Mouse (Mus musculus): ENCODE results near the gene Gpr146. TPM values are rescaled to one million over a fixed set of nuclear protein-coding genes. Genes with fewer than 3 reads are reported as not detected.

The Gpr146 gene
- polyA plus RNA-seq, 1 experiment from 2014 or later = 1.7 TPM

GRCm38 (mm10) chr5:139427001-139427400, 49.5 kb downstream of the Gpr146 start:
- 91% methylated on average over 9 of the region's 9 CpGs for WGBS
- no peak overlapping the region for H3K4me3 ChIP-seq (replicated peaks)
- no peak overlapping the region for H3K27ac ChIP-seq
- no peaks in the 10 kb centered on the region for H3K9me3 ChIP-seq
- H3K9ac ChIP-seq (replicated peaks) = no peak overlapping the region
- H3K27me3 ChIP-seq = no peaks in the 10 kb centered on the region
- H3K4me2 ChIP-seq (replicated peaks) = no peak overlapping the region
- no peak for ATAC-seq
- peaks cover 56% of the 10 kb centered on the region for H3K4me1 ChIP-seq (replicated peaks)
- 0 out of 2 replicates have a peak, but pooled peaks cover 4% of the 10 kb centered on the region for H3K36me3 ChIP-seq

DNA sequence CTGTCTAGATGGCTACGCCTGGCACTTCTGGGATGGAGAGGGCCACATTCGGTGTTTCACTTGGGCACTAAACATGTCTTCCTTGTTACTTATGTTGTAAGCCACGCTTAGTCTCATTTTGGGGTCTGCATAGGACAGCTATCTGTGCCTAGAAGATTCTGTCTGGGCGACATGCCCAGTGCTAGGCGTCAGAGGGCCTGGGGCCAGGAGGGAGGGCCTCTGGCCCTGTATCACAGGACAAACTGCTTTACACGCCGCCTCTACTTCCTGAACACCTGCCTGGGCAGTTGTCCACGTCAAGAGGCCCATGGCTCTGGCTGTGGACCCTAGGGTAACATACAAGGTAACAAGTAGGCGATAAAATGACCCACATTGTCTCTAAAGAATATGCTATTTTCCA, 50.5 kb downstream of the Gpr146 start:
- Histone ChIP-seq H3K4me2 (replicated peaks) (no peak overlapping the region), H3K27me3 (no peaks in the 10 kb centered on the region), H3K27ac (no peak overlapping the region), H3K9me3 (no peaks in the 10 kb centered on the region), H3K9ac (replicated peaks) (0 out of 2 replicates have a peak overlapping the region, but pooled peaks have one; percentile 6), H3K4me1 (replicated peaks) (peaks cover 56% of the 10 kb centered on the region), H3K36me3 (0 out of 2 replicates have a peak, but pooled peaks cover 4% of the 10 kb centered on the region), H3K4me3 (replicated peaks) (no peak overlapping the region)
- WGBS = 85% methylated on average over 9 of the region's 9 CpGs
- no peak for ATAC-seq

DNA sequence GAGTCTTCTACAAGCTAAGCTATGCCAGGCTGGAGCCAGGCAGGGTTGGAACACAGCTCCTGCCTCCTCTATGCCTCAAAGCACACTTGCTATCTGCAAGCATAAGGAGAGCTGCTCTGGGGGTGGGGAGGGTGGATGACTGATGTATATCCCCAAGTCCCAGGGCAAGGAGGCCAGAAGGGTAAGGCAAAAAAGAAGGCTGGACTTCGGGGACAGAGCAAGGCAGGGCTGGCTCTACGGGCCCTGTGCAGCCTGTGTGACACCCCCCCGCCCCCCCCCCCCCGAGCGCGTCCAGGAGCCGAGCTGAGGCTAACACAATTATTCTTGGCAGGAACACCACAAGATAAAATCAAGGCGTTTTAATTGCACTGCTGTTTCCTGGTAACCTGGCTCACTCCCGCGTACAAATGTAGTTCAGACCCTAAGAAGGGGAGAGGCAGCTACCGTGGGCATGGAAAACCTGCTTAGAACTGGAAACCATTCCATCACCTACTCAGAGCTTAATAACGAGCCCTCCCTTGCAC, 52.4 kb downstream of the Gpr146 start:
- Histone ChIP-seq H3K4me1 (replicated peaks) (peaks cover 59% of the 10 kb centered on the region), H3K36me3 (0 out of 2 replicates have a peak, but pooled peaks cover 4% of the 10 kb centered on the region), H3K27me3 (no peaks in the 10 kb centered on the region), H3K4me2 (replicated peaks) (no peak overlapping the region), H3K9ac (replicated peaks) (0 out of 2 replicates have a peak overlapping the region, but pooled peaks have one; percentile 23), H3K27ac (peak overlapping the region; percentile 10; the same call in 1 of the 2 replicates), H3K4me3 (replicated peaks) (no peak overlapping the region), H3K9me3 (no peaks in the 10 kb centered on the region)
- 42% methylated on average over 12 of the region's 12 CpGs for WGBS
- ATAC-seq = no peak

DNA sequence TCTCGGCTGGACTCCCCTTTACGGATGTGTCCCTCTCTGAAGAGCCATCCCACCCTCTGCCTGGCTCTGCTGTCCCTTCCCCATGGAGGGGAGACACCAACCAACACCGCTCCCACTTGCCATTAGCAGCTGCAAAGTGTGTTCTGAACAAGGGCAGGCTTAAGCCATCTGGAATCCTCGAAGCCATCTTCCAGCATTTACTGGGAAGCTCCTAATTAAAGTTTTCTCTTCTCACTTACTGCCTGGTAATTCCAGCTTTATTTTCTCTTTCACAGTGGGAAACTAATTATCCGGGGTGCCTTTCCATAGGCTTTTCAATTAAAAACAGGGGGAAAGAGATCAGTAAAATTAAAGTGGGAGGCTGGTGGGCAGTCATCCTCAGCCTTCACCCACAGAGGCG, 54.8 kb downstream of the Gpr146 start:
- Histone ChIP-seq H3K27me3 (no peaks in the 10 kb centered on the region), H3K4me3 (replicated peaks) (no peak overlapping the region), H3K4me1 (replicated peaks) (peaks cover 72% of the 10 kb centered on the region), H3K4me2 (replicated peaks) (no peak overlapping the region), H3K9ac (replicated peaks) (no peak overlapping the region), H3K9me3 (no peaks in the 10 kb centered on the region), H3K36me3 (0 out of 2 replicates have a peak, but pooled peaks cover 1% of the 10 kb centered on the region), H3K27ac (peak overlapping the region; percentile 47)
- WGBS = 34% methylated on average over 6 of the region's 6 CpGs
- ATAC-seq = no peak

DNA sequence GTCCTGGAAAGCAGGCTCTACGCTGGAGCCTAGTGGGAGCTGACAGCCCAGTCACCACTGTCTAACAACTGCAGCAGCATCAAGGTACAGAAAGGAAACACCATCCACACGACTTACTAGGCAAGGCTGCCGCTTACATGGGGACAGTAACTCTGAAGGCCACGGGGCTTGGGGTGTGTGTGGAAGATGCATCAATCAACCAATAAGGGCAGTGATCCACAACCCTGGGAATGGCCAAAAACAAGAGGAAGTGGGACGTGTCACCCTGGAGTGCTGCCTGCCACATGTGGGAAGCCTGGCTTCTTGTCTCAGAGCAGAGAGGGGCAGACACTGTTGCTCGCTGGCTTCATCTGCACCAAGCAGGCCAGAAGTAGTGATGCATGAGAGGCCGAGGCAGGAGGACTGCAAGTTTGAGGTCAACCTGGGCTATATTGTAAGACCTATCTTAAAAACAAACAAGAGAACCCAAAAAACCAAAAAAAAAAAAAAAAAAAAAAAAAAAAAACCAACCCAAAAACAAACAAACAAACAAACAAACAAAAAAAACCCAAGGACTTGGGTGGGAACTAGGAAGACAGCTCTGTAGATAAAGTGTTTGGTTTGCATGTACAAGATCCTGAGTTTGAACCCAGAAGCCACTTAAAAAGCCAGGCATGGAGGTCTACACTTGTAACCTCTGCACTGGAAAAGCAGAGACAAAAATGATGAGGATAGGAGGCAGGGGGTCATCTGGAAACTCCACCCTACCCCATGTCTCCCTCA, 55.4 kb downstream of the Gpr146 start:
- Histone ChIP-seq H3K4me1 (replicated peaks) (peaks cover 72% of the 10 kb centered on the region), H3K27ac (peak overlapping the region; percentile 47; the same call in 1 of the 2 replicates)

DNA sequence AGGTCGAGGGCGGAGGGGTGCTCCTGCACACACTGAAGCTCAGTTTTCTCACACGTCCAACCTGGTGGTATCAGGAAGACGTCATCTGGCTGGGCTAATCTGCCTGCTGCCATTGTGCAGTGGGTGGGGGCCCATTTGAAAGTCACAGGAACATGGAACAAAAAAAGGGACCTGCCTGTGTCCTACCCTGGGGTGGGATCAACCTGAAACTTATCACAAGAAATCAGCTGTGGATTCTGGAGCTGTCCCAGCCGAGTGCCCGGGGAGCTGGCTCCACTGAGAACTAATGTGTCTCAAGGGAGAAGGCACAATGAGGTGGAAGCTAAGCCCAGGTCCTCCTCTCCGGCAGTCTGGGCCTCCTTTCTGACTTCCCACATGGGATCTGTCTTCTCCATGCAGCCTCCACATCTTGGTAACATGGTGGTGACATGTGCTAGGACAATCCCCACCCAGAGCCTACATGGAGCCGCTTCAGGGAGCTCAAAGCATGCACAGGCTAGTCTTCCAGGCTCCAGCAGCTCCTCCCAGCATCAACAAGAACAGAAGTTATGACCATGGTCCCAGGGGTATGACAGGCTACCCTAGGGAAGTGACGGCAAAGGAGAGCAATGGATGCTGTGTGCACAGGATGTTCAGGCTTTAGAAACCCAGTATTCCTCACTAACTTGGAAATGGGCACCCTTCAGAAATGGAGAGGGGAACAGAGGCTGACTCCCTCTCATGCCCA, 56.5 kb downstream of the Gpr146 start:
- Histone ChIP-seq H3K4me1 (replicated peaks) (peaks cover 73% of the 10 kb centered on the region), H3K9ac (replicated peaks) (no peak overlapping the region), H3K4me3 (replicated peaks) (no peak overlapping the region), H3K27ac (peak overlapping the region; percentile 69; the same call in 1 of the 2 replicates), H3K27me3 (no peaks in the 10 kb centered on the region), H3K9me3 (no peaks in the 10 kb centered on the region), H3K36me3 (no peaks in the 10 kb centered on the region), H3K4me2 (replicated peaks) (no peak overlapping the region)
- WGBS = 77% methylated on average over 9 of the region's 9 CpGs
- no peak for ATAC-seq

More for the DNA sequence above, 55.4 kb downstream of the Gpr146 start:
- no peak overlapping the region for H3K4me3 ChIP-seq (replicated peaks)
- H3K27me3 ChIP-seq = no peaks in the 10 kb centered on the region
- WGBS = 57% methylated on average over 7 of the region's 7 CpGs
- no peaks in the 10 kb centered on the region for H3K36me3 ChIP-seq
- H3K4me2 ChIP-seq (replicated peaks) = no peak overlapping the region
- no peak for ATAC-seq
- no peaks in the 10 kb centered on the region for H3K9me3 ChIP-seq
- no peak overlapping the region for H3K9ac ChIP-seq (replicated peaks)

DNA sequence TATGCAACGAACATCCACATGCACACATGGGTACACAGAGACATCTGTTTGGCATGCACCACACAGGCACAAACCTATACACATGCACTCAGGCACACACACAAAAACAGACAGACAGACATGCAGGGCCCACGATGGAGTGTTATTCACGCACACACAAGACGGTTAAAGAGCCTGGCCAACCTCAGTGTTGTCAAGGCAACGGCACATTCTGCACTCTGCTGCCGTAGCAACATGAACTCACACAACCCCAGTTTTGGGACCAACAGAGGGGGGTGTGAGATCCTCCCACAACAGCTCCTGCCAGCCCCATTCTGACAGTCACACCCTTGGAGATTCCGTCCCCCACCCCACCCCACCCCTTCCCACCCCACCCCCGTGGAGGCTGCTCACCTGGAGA, 57.4 kb downstream of the Gpr146 start:
- ATAC-seq = peak; percentile 73
- WGBS = 17% methylated on average over 8 of the region's 8 CpGs
- 0 out of 2 replicates have a peak overlapping the region, but pooled peaks have one; percentile 2 for H3K9ac ChIP-seq (replicated peaks)

DNA sequence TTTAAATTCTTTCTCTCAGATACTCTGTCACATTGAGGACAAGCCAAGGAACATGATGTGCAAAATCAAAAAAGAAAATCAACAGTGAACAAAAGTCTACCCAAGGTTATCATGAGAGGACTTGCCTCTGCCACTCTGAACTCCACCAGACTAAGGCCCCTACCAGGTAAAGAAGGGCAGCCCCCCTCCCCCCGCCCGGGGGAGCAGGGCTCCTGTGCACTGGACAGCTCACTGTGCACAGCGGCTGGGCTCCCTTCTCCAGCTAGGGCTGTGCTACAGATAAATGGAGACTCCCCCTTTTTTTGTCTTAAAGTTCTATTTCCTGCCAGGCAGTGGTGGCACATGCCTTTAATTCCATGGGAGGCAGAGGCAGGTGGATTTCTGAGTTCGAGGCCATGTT, 60.3 kb downstream of the Gpr146 start:
- no peak for ATAC-seq
- 96% methylated on average over 4 of the region's 4 CpGs for WGBS
- H3K4me1 ChIP-seq (replicated peaks) = peaks cover 35% of the 10 kb centered on the region

More for the DNA sequence above, 57.4 kb downstream of the Gpr146 start:
- Histone ChIP-seq H3K4me1 (replicated peaks) (peaks cover 63% of the 10 kb centered on the region), H3K27ac (peak overlapping the region; percentile 76), H3K4me3 (replicated peaks) (no peak overlapping the region), H3K36me3 (no peaks in the 10 kb centered on the region), H3K27me3 (no peaks in the 10 kb centered on the region), H3K4me2 (replicated peaks) (peak overlapping the region; percentile 22; the same call in 1 of the 2 replicates), H3K9me3 (no peaks in the 10 kb centered on the region)

DNA sequence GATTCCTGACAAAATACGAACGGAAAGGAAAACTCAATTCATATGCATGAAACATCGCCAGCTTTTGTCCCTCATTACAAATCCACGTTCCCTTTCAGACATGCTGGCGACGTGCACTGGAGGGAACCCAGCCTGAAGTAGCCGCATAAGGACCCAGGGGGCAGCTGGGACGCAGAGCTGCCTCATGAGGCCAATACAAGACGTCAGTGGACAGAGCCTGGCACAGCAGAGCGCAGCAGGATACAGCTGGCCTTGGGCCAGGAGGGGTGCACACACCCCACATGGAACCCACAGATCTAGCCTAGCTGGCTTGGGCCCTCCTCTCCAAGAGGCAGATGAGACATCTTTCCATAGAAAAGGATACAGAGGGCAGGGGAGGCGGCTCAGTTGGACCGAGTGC, 60.9 kb downstream of the Gpr146 start:
- no peak overlapping the region for H3K4me2 ChIP-seq (replicated peaks)
- 51% methylated on average over 12 of the region's 12 CpGs for whole genome bisulfite sequencing
- no peak for ATAC-seq
- no peaks in the 10 kb centered on the region for H3K9me3 ChIP-seq
- no peak overlapping the region for H3K4me3 ChIP-seq (replicated peaks)
- no peaks in the 10 kb centered on the region for H3K27me3 ChIP-seq
- no peaks in the 10 kb centered on the region for H3K36me3 ChIP-seq
- peaks cover 34% of the 10 kb centered on the region for H3K4me1 ChIP-seq (replicated peaks)
- H3K27ac ChIP-seq = peak overlapping the region; percentile 62
- 0 out of 2 replicates have a peak overlapping the region, but pooled peaks have one; percentile 12 for H3K9ac ChIP-seq (replicated peaks)

More for the DNA sequence above, 60.3 kb downstream of the Gpr146 start:
- no peak overlapping the region for H3K4me2 ChIP-seq (replicated peaks)
- H3K36me3 ChIP-seq = no peaks in the 10 kb centered on the region
- no peaks in the 10 kb centered on the region for H3K27me3 ChIP-seq
- no peaks in the 10 kb centered on the region for H3K9me3 ChIP-seq
- no peak overlapping the region for H3K9ac ChIP-seq (replicated peaks)
- no peak overlapping the region for H3K27ac ChIP-seq
- no peak overlapping the region for H3K4me3 ChIP-seq (replicated peaks)

DNA sequence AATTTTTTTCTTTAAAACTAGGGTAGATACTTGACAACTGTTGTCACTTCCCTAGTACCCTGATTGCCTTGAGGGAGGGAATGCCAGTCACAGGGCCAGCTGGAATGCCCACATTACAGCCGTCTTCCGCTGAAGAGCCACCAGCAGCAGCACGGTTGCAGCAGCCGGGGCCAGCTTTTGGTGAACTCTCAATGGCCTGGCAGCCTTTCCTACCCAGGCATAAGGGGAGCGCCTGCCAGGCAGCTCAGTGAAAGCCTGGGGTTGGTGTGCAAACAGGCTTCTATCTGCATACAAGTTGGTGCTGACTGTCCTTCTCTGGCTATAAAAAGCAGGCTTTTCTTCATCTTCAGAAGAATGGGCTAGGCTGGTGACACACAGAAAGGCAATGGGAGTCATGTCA, 63.0 kb downstream of the Gpr146 start:
- H3K36me3 ChIP-seq = no peaks in the 10 kb centered on the region
- H3K9ac ChIP-seq (replicated peaks) = no peak overlapping the region
- H3K4me1 ChIP-seq (replicated peaks) = peaks cover 15% of the 10 kb centered on the region
- ATAC-seq = no peak
- 85% methylated on average over 5 of the region's 5 CpGs for WGBS
- no peaks in the 10 kb centered on the region for H3K9me3 ChIP-seq
- no peaks in the 10 kb centered on the region for H3K27me3 ChIP-seq
- no peak overlapping the region for H3K4me3 ChIP-seq (replicated peaks)
- H3K4me2 ChIP-seq (replicated peaks) = no peak overlapping the region
- no peak overlapping the region for H3K27ac ChIP-seq

DNA sequence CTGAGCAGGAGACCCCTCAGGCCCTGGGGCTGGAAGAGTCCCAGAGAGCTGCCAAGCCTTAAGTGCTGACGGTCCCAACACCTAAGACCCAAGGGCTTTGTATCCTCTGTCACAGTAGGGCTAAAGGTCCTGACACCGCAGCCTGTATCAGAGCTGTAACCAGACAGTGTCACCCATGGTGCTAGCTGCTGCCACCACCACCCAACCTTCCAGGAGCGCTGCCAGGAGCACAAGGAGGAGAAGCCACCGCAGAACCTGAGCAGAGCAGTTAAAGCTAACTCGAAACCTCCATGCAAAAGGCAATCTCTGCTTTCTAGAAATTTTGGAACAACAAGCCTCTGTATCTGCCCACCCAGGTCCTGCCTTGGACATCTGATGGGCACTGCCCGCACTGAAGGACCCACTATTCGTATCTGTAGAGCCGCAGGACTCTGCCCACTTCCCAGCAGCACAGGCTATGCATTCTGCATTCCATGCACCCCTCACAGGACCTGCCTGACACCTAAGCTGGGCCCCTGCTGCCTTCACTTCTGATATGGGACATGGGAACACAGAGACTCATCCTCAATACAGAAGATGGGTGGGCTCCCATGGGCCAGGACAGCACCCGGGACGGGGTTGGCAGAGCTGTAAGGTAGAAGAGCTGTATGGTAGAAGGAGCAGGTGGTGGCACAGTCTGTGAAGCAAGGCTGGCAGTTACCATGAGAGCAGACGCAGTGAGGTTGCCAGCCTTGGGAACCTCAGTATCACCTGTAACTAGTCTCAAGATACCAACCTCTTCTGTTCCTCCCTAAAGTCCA, 63.6 kb downstream of the Gpr146 start:
- Histone ChIP-seq H3K27ac (no peak overlapping the region), H3K36me3 (no peaks in the 10 kb centered on the region), H3K9me3 (no peaks in the 10 kb centered on the region), H3K4me1 (replicated peaks) (peaks cover 8% of the 10 kb centered on the region), H3K27me3 (no peaks in the 10 kb centered on the region), H3K4me2 (replicated peaks) (no peak overlapping the region), H3K4me3 (replicated peaks) (no peak overlapping the region), H3K9ac (replicated peaks) (no peak overlapping the region)
- 93% methylated on average over 11 of the region's 11 CpGs for WGBS
- ATAC-seq = no peak
